Mouse (Mus musculus) lung, adult 2 months (tissue): Measurements from ENCODE around the gene Rab3b.

Experiments used
- CTCF ChIP-seq: fragments of 200-500 bp; IDR thresholded peaks from 2 replicates; pipeline ENCODE4 v1.5.1; 2011; ENCODE audit warnings: mild to moderate bottlenecking, low read length, control low read depth; ENCODE audit not compliant: insufficient read depth
- POLR2A ChIP-seq: fragments of 200-500 bp; IDR thresholded peaks from 2 replicates; pipeline ENCODE4 v1.6.1; 2011; ENCODE audit warnings: low read depth, mild to moderate bottlenecking, control low read depth, low read length, borderline replicate concordance; ENCODE audit errors: extremely low read depth

DNA sequence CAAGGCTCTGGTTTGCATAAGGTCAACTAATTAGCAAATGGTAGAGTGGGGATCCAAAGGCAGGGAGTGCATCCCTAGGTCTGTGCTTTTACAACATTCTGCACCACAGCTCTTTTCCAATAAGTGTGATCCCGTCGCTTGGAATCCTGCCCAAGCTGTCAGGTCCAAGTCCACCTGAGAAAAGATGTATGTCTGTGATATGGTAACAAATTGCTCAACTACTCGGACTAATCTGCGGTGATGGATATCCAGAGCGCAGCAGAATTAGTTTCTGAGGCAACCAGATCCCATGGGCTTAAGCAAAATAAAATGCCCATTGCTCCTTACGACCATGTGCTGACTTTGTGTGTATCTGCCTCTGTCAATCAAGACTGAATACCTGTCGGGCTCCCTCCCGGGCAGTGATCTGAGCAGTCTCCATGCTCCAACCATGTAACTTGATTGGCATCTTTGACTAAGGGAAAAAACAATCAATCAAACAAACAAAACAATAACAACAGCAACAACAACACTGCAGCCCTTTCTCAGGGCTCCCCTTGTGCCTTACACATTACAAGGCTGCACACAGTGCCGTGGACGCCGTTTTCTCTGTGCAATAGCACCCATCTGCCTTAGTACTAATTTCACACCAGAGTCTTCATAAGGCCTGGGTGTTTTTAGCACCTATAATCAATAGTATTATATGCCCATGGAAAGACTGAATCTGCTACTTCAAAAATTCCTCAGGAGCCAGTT lies 64.3 kb downstream of the Rab3b start:
- TF ChIP-seq CTCF (no peak), POLR2A (no peak)
